In genomic region chr2:70934772-70935171, GRCm38 (mm10) we compare ENCODE assay signal across 17 mouse cellular contexts.
DNase-seq lines count a peak whose midpoint lies in the region; ATAC-seq and TF ChIP-seq lines count a peak whose summit lies in the region.
"Had no signal": no experiment of that assay in that cellular context is flagged by ENCODE, and none has a peak within 500 bp of the region (broad histone marks: within the 10 kb centered on the region; RNA-seq: fewer than 3 reads in every experiment).

No protein-coding gene starts in this region.

- no peak for TF ChIP-seq CTCF in olfactory bulb, adult 2 months (IDR thresholded peaks at IDR 0.05; ENCODE audit: insufficient read depth, low read depth, low read length)

- DNase-seq in heart, postnatal 36 days: no peak
- DNase-seq in heart, adult 8-10 months (ENCODE audit: low spot score): no peak
- peak; percentile 35 for DNase-seq in brain, adult 2 months (ENCODE audit: low read depth, low spot score)
- DNase-seq: adrenal gland, adult 2 months; adrenal gland, postnatal 25 days; cerebellum, adult 8-10 months; cerebellum, postnatal 25 days; gastrocnemius, postnatal 36 days; heart, adult 18-20 months; kidney, adult 8-10 months had no signal

- 0 out of 2 replicates have a peak, but pooled peaks cover 3% of the 10 kb centered on the region for H3K4me1 ChIP-seq in heart, embryonic 12.5 days (replicated peaks)
- H3K4me1 ChIP-seq in heart, embryonic 16.5 days (ENCODE audit: control insufficient read depth, insufficient read depth, low read length): peaks cover 5% of the 10 kb centered on the region; the same call in 1 of the 2 replicates
- peaks cover 2% of the 10 kb centered on the region for H3K4me1 ChIP-seq in olfactory bulb, adult 2 months (ENCODE audit: control insufficient read depth, insufficient read depth, low read length)
- H3K4me1 ChIP-seq: embryonic facial prominence, embryonic 12.5 days; hindbrain, embryonic 15.5 days had no signal

- H3K9ac ChIP-seq in heart, embryonic 12.5 days: no peak overlapping the region
- H3K9ac ChIP-seq in heart, embryonic 16.5 days (ENCODE audit: low read length): no peak overlapping the region
- H3K9ac ChIP-seq: embryonic facial prominence, embryonic 12.5 days; hindbrain, embryonic 15.5 days had no signal

- no peak overlapping the region for H3K4me2 ChIP-seq in heart, embryonic 12.5 days
- 0 out of 2 replicates have a peak overlapping the region, but pooled peaks have one; percentile 28 for H3K4me2 ChIP-seq in heart, embryonic 16.5 days (ENCODE audit: low read depth, low read length)
- H3K4me2 ChIP-seq: embryonic facial prominence, embryonic 12.5 days; hindbrain, embryonic 15.5 days had no signal

- no peak overlapping the region for H3K4me3 ChIP-seq in heart, embryonic 12.5 days
- H3K4me3 ChIP-seq in heart, embryonic 16.5 days (ENCODE audit: low read length): no peak overlapping the region
- 0 out of 2 replicates have a peak overlapping the region, but pooled peaks have one; percentile 17 for H3K4me3 ChIP-seq in olfactory bulb, adult 2 months (ENCODE audit: insufficient read depth, low read depth, low read length)
- H3K4me3 ChIP-seq: embryonic facial prominence, embryonic 12.5 days; hindbrain, embryonic 15.5 days had no signal

- no peak overlapping the region for H3K27ac ChIP-seq in heart, embryonic 12.5 days (ENCODE audit: poor library complexity, severe bottlenecking)
- 0 out of 2 replicates have a peak overlapping the region, but pooled peaks have one; percentile 21 for H3K27ac ChIP-seq in heart, embryonic 16.5 days (ENCODE audit: low read length)
- H3K27ac ChIP-seq in olfactory bulb, adult 2 months (ENCODE audit: insufficient read depth, low read depth, low read length): no peak overlapping the region
- H3K27ac ChIP-seq: embryonic facial prominence, embryonic 12.5 days; hindbrain, embryonic 15.5 days had no signal

- H3K36me3 ChIP-seq in heart, embryonic 12.5 days: no peaks in the 10 kb centered on the region
- no peaks in the 10 kb centered on the region for H3K36me3 ChIP-seq in heart, embryonic 16.5 days (ENCODE audit: control insufficient read depth, insufficient read depth)
- H3K36me3 ChIP-seq: embryonic facial prominence, embryonic 12.5 days; hindbrain, embryonic 15.5 days had no signal

- no peaks in the 10 kb centered on the region for H3K9me3 ChIP-seq in heart, embryonic 12.5 days (replicated peaks)
- no peaks in the 10 kb centered on the region for H3K9me3 ChIP-seq in heart, embryonic 16.5 days (replicated peaks; ENCODE audit: control insufficient read depth, low read length)
- H3K9me3 ChIP-seq: embryonic facial prominence, embryonic 12.5 days; hindbrain, embryonic 15.5 days had no signal

- ATAC-seq in heart, embryonic 12.5 days (ENCODE audit: insufficient number of reproducible peaks, low FRiP score): peak; percentile 51; the same call in 1 of the 2 replicates
- no peak for ATAC-seq in heart, embryonic 16.5 days (replicated peaks; ENCODE audit: extremely low read depth, insufficient read depth, low FRiP score)
- ATAC-seq: forebrain, embryonic 16.5 days; intestine, embryonic 16.5 days had no signal

- H3K27me3 ChIP-seq in heart, embryonic 12.5 days (replicated peaks): no peaks in the 10 kb centered on the region
- H3K27me3 ChIP-seq in heart, embryonic 16.5 days (ENCODE audit: control insufficient read depth, insufficient read depth, low read length): no peaks in the 10 kb centered on the region
- H3K27me3 ChIP-seq: embryonic facial prominence, embryonic 12.5 days; hindbrain, embryonic 15.5 days had no signal

- intact Hi-C loops in heart, postnatal 36 days (cut with DNase I): no loop called here

- WGBS in heart, embryonic 12.5 days: 66% methylated on average over 8 of the region's 8 CpGs
- WGBS in heart, embryonic 16.5 days: 65% methylated on average over 8 of the region's 8 CpGs
- 50% methylated on average over 8 of the region's 8 CpGs for WGBS in olfactory bulb, adult 2 months

- no peak for TF ChIP-seq POLR2A in olfactory bulb, adult 2 months (IDR thresholded peaks at IDR 0.05; ENCODE audit: insufficient read depth, low read depth, low read length)
